Mouse (Mus musculus) lung, adult 2 months (tissue): ENCODE measurements around the gene Kmt5b.

Experiments used
- CTCF ChIP-seq: fragments of 200-500 bp; IDR thresholded peaks from 2 replicates; pipeline ENCODE4 v1.5.1; 2011; ENCODE audit warnings: mild to moderate bottlenecking, low read length, control low read depth; ENCODE audit not compliant: insufficient read depth
- POLR2A ChIP-seq: fragments of 200-500 bp; IDR thresholded peaks from 2 replicates; pipeline ENCODE4 v1.6.1; 2011; ENCODE audit warnings: low read depth, mild to moderate bottlenecking, control low read depth, low read length, borderline replicate concordance; ENCODE audit errors: extremely low read depth

GRCm38 (mm10) chr19:3736001-3736400 is 31.2 kb upstream of the Kmt5b start:
- TF ChIP-seq POLR2A (no peak), CTCF (no peak)
